Mouse (Mus musculus): ENCODE results near the gene Car5a.

DNA sequence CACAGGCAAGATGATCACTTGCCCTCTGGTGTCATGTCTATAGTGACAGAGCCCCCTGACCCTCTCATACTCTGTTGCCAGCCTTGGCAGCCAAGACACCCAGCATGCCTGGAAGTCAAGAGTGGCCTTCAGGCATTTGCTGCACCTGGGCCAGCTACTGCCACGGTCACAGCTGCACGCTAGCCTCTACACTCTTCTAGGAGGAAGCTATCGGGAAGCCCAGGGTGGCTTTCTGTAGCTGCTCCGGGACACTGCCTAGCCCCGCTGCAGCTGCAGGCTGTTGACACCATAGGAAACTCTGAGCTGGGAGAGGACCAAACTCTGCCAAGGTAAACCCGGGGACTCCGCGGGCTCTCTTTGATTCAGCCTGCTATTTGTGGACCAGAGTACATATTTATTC is 31.3 kb downstream of the Car5a start:
- TF ChIP-seq POLR2A (IDR thresholded peaks at IDR 0.05; ENCODE audit: control insufficient read depth in 1 of 2, insufficient read depth in 1 of 2, low read depth in 1 of 2, low read length in 2 of 2, poor library complexity in 1 of 2) (no peak), EP300 (IDR thresholded peaks at IDR 0.05; ENCODE audit: low read depth in 1 of 2, low read length in 2 of 2) (no peak), CTCF (IDR thresholded peaks at IDR 0.05 in 2 of 3, conservative IDR thresholded peaks at IDR 0.05 in 1 of 3; ENCODE audit: control insufficient read depth in 1 of 3, insufficient read depth in 1 of 3, low read depth in 2 of 3, low read length in 3 of 3, poor library complexity in 1 of 3, severe bottlenecking in 1 of 3) (no peak)
